Mouse (Mus musculus) layer of hippocampus, postnatal 14 days (tissue): Measurements from ENCODE around the gene B9d2. TPM values are rescaled to one million over a fixed set of nuclear protein-coding genes. Genes with fewer than 3 reads are reported as not detected.

Experiments
- DNase-seq, 2 experiments: peaks; one replicate each; pipeline ENCODE4 v3.0.0; 2021 to 2022; ENCODE audit warnings: low spot score in 2 of 2, mixed read lengths in 1 of 2
- total RNA-seq, 2 experiments: library from RNA; stranded (reverse); gene quantifications; 2 replicates each; pipeline ENCODE4 v1.2.3; 2021

The B9d2 gene
- total RNA-seq, 2 experiments from 2014 or later: 21.9 to 25.3 TPM

DNA sequence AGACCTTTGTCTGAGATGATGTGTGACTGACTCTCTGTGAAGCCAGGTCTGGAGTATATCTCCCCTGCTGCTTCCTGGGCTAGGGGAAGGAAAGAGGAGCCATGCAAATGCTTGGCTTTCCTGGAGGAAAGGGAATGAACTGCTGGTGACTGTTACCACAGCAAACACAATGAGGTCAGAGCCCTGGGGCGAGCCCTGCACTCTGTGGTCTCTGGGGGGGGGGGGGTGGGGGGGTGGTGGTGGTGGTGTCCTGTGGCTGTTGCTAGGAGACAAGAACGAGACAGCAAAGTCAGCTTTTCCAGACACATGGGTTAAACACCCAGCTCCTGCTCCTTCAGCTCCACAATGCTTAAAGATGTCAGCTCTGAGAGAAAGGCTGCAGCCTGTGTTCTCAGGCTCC is 48.8 kb downstream of the B9d2 start:
- DNase-seq: no peak

DNA sequence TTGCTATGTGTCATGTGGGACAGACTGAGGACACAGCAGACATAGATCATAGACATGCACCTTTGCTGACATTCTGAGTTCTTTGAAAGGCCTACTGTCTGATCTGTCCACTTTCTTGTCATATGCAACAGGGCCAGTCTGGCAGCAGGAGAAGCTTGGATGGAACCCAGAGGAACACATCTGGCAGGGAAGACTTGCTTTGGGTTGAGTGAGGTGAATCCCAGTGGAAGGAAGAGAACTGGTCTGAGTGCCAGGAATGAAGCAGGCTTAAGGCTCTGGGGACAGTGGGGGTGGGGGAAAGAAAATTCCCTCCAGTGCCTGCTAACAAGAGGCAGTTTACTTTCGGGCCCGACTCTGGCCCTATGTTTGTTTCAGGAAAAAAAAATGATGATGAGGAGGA is 49.3 kb downstream of the B9d2 start:
- DNase-seq: no peak

DNA sequence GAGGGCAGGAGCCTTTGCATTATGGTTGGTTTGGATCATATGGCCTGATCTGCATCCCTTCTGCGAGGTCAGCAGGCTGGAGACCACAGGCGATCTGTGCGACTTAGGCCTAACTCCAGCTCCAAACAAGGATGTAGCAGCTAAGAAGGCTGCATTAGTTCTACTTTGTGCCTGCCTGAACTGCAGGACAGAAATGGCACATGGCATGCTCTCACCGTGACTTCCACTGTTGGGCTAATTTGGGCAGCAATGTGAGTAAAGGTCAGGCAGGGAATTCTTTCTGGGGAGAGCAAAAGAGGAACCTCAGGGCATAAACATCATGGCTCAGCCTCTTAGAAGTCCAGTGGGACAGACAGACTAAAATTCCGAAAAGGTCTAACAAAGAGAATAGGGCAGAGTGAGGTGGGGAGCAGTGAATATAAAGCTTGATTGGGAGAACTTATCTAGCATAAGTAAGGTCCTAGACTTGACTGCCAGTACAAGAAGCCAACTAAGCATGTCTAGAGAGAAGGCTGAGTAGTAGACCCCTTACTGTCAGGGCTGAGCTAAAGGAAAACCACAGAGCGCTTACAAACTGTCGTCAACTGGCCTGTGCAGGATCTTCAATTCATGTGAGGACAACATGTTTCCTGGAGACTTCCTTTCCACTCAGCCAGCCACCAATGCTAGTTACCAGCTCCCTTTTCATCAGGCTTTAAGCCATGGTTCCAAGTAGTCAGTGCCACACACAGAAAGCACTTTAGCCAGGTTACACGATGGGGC is 50.9 kb downstream of the B9d2 start:
- DNase-seq: no peak

DNA sequence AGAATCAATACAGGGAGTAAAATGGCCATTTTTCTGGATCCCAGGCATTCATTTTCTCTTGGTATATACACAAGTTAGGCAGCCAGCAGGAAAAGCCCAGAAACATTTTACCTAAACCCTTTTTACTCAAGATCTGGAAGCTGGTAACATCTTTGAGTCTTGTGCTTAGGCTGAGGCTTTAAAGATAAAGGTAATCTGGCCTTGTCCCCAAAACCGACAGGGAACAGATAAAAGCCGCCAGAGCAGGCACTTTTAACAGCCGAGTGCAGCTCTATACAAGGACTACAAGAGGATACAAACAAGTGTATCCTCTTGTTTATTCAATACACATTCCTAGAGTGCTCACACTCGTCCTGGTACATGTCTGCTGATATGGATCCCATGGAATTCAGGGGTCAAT is 54.4 kb downstream of the B9d2 start:
- DNase-seq: no peak

Other genes starting within 250 kb of the B9d2 start
- 1 to 10 TPM; 2.5 to 3.1 TPM for gene Ceacam1, start 203.2 kb upstream of the B9d2 start, total RNA-seq
- gene Ceacam2, start 140.9 kb upstream of the B9d2 start, total RNA-seq: under 1 TPM; 0.14 to 0.23 TPM
- gene Erich4, start 64.9 kb upstream of the B9d2 start, total RNA-seq: under 1 TPM in 1 of 2 experiments, not detected in 1; 0.57 TPM
- gene Dmac2, start 61.4 kb upstream of the B9d2 start, total RNA-seq: 10 to 100 TPM; 37.3 to 39.2 TPM
- 1 to 10 TPM; 1.9 to 2.0 TPM for gene B3gnt8, start 54.1 kb upstream of the B9d2 start, total RNA-seq
- 10 to 100 TPM; 38.3 to 42.6 TPM for gene Bckdha, start 21.8 kb upstream of the B9d2 start, total RNA-seq
- gene Exosc5, start 21.6 kb upstream of the B9d2 start, total RNA-seq: 10 to 100 TPM; 29.3 to 29.8 TPM
- gene Tmem91, start 5.6 kb upstream of the B9d2 start, total RNA-seq: 10 to 100 TPM; 16.4 to 29.3 TPM
- 1 to 10 TPM; 8.1 to 8.9 TPM for gene Tgfb1, start 6.2 kb downstream of the B9d2 start, total RNA-seq
- gene Ccdc97, start 38.3 kb downstream of the B9d2 start, total RNA-seq: 10 to 100 TPM; 50.1 to 50.5 TPM
- gene Hnrnpul1, start 74.0 kb downstream of the B9d2 start, total RNA-seq: 100 to 1,000 TPM; 114 to 119 TPM
- 10 to 100 TPM; 46.7 to 47.9 TPM for gene Axl, start 107.9 kb downstream of the B9d2 start, total RNA-seq
- 1 to 10 TPM; 1.3 to 1.9 TPM for gene Cyp2s1, start 136.1 kb downstream of the B9d2 start, total RNA-seq
- not detected for gene Cyp2b10, start 216.8 kb downstream of the B9d2 start, total RNA-seq